Mouse (Mus musculus): ENCODE data around the gene Cox7b2.
"Not testable (repeated sequence)": the region's sequence is repeated elsewhere in the genome, so short reads cannot be mapped to it uniquely, and the experiment has no call there.

Cox7b2 gene

DNA sequence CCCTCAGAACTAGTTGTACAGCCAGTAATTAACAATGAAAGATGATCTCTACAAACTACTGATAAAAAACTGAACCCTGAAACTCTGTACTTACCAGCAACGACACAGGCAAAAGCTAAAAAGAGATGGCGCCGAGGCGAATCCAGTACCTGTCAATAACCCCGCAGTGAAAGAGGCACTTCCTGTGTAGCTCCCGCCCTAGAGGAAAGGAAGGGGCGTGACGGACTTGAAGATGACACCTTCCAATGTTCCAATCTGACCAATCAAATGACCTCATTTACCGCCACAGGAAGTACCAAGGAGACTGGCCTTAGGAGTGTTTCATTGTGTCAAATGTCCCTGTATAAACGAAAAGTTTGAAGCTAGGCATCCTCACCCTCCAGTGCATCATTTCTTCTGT is at the start of gene Cox7b2:
Gene Cox7b2 (minus strand): TSS at position 127 of the 400 bp plus-strand sequence.
- DNase-seq: no peak

DNA sequence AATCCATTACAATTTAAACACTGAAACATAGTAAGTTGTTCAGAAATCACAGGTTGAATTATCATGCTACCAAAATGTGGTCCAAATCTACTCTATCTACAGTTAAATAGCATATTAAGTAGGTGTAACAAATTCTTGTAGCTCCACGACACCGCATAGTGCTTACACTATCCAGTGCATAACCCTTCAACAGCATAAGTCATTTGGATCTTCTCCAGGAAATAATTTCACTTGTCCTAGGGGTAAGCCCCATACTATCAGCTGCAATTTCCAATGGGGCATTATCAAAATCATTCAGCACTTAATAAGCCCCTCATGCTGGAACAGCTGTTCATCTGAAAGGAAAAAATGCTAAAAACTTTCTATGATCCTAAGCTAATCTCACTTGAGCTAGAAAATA is 47.3 kb upstream of the Cox7b2 start:
- DNase-seq: no peak

DNA sequence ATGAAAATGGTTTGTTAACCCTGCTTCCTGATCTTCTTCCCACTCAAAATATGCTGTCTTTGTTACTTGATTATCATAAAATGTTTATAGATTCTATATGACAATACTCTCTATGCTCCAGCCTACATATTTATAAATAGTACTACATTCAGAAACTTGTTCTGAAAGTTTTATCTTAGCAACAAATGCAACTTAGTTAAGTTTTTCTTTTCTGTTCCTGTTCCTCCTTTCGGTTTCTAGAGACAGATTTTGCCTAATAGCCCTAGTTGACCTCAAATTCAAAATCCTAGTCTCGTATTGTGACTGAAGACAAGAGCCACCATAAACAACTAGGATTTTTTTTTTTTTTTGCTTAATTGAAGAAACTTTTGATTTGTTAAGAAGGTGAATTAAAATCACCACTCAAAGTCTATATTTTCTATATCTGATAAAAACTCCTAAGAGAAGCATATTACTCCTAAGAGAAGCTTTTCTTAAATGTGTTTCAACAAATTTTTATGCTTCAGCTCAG is 45.8 kb upstream of the Cox7b2 start:
- no peak for DNase-seq

DNA sequence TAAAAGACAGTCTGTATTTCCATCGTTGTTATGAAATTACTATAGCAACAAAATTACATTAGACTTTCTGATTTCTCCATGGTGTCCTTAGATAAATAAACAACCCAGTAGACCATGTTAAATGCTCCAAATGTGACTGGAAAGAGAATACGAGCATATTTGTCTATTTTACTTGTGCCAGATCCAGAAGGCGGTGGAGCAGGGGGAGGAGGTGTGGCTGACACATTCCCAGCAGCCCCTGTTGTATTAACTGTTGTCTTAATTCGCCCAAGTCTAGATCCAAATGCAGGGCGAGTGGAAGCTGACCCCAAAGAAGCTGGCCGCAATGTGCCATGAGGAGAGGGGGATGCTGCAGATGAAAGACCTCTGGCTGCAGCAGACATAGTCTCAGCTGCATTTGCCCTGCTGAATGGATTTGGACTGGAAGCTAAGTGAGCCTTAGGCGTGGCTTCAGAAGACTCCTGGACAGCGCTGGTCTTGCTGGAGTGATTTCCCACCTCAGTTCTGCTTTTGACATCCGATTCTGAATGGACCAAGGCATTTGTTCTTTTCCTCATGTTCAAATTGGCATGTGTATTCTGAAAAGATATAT is 23.7 kb upstream of the Cox7b2 start:
- DNase-seq: no peak

DNA sequence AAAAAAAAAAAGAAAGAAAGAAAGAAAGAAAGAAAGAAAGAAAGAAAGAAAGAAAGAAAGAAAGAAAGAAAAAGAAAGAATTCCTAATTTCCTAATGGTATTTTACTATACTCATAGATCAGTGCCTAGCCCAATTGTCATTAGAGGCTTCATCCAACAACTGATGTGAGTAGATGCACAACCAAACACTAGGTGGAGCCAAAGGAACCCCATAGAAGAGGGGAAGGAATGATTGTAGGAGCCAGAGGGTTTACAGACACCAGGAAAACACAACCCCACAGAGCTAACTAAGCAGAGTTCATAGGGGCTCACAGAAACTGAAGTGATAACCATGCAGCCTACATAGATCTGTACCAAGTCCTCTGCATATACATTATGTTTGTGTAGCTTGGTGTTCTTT is 2.5 kb downstream of the Cox7b2 start:
- DNase-seq: peak; percentile 6

DNA sequence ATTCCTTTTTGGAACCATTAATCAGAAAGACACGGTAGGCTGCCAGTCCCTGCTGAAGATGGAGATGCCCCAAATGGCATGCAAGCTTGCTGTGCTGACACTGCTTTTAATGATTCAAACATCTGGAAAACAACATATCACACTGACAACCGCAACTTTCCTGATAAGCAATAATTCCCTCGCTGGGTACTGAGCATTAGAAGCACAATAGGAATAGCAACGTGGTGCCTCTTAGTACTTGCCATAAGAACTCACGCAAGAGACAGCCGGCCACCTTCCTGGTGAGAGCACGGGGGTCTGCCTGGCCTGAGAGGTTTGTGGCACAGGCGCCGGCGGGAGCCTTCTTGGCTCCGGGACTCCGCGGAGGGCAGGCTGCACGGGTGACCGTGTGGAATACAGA is 22.5 kb downstream of the Cox7b2 start:
- DNase-seq: not testable (repeated sequence)

DNA sequence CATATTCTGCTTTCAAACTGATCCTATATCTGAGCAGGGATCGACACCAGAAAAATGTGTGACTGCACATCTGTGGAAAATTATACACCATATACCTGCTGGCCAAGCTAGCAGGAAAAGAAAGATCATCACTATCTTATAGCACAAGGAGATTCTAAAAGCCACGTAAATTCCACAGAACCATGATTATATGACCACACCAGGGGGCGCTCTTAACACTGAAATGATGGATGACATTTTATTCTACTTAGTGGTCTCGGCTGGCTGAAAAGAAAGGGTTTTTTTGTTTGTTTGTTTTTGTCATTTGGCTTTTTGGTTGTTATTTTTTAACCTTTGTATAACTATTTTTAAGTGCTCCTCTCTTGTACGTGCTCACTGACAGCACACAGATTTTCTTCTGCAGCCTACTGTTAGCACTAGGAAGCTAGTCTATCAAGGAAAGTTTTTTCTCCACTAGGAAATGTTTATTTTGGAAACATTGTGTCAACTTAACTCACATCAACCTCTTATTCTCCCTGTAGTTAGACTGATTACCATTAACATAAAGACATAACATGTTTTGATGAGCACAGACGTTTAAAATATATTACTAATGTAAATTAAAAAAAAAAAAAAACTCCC is 45.8 kb downstream of the Cox7b2 start:
- peak; percentile 44 for DNase-seq

DNA sequence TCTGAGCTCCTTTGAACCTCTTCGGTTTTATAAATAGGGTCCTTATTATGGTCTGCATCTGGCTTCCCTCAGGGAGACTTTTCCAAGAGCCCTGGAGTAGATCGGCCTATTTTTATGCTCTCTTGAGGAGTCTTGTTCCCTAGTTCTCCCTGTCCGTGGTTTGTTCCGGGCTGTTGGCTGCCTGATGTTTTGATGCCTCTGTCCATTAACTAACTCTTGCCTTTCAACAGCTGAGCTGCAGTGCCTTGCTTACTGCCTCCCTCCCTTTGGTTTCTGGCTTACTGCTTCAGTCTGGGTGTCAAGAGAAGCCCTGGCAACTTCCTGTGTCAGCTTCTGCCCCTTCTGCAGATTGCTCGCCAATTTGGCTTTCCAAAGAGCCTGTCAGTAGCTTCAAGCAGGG is 52.4 kb downstream of the Cox7b2 start:
- no peak for DNase-seq

DNA sequence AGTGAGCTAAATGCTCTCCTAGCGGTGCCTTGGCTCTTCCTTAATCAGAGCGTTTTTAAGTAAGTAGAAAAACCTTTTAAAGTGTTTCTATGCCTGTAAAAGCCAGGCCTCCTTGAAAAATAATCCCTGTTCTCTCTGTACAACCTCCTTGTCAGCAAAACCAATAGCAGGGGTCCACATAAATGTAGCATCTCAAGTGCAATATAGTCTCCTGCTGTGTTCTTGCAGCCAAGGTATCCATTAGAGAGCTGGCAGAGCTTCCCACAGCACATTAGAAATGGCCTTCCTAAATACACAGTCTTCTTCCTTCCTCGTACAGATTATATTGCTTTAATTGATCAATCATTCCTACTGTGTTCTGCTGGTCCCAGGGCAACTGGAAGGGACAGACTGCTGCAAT is 91.0 kb downstream of the Cox7b2 start:
- DNase-seq: no peak

DNA sequence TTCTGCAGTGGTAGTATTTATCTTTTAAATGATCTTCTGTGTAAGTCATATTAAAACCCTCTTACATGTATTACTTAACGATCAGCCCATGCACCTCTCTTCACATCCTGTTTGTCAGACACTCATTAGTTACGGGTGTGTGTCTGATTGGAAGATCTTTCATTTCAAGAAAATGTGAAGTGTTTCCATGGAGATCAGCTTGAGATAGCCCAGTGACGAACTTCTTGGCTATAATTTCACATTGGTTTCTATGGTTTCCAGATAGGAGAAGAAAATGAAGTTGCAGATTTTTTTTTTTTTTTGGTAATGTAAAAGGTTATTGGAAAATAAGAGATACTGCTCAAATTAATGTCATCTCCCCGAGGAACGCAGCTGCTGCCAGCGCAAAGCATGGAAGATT is 107.8 kb downstream of the Cox7b2 start:
- DNase-seq: peak; percentile 36

Data from layer of hippocampus, adult 9-11 months (tissue).